Mouse (Mus musculus): Measurements from ENCODE around the gene Fgfr2.

DNA sequence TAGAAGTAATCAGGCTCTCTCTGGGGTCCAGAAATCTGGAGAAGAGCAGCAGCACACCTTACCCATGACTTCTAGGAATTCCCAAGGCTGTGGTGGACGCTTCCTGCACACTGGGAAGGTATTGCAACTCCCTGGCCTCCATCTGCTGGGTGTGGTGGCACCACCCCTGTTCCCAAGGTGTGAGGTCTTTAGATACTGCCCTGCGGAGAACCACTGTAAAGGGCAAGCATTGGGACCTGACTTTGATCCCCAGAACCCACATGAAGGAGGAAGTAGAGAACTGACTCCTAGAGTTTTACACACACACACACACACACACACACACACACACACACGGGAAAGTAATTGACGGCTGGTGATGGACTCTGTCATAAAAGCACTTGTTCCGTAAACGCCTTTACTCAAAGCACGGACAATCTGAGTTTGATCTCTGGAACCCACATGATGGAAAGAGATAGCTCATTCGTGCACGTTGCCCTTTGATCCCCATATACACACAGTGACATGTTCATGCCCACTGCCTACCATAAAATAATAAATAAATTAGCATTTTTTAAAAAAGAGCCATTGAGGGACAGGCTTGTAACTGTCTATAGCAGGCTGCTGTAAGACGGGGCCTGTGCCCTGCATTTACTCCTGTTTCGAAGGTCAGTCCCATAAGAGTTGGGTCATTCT, 478.4 kb downstream of the Fgfr2 start:
- TF ChIP-seq POLR2A (IDR thresholded peaks at IDR 0.05; ENCODE audit: control insufficient read depth, low read depth, low read length) (no peak), CTCF (IDR thresholded peaks at IDR 0.05; ENCODE audit: control insufficient read depth, insufficient read depth, insufficient replicate concordance, low read depth, low read length) (no peak)
